Mouse (Mus musculus) Muller cell, postnatal 12 days (primary cell): Measurements from ENCODE around the gene Dlec1.
A peak's percentile ranks its signal among the peaks of the same experiment; 100 is the strongest.

Experiments used
- DNase-seq: peaks from one replicate; pipeline ENCODE4 v3.0.0-alpha.2; 2015; ENCODE audit errors: inconsistent ontology term

Dlec1 gene

DNA sequence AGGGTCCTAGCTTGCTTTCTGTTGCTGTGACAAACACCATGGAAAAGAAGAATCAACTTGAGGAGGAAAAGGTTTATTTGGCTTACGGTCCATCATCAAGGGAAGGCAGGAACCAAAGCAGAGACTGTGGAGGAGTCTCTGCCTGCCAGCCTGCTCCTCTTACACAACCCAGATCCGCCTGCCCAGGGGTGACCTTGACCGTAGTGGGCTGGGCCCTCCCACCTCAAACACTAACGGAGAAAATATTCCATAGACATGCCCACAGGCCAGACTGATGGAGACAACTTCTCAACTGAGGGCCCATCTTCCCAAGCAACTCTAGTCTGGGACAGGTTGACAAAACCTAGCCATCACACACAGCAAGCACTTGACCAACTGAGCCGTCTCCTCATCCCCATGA is 39.8 kb downstream of the Dlec1 start:
- no peak for DNase-seq

DNA sequence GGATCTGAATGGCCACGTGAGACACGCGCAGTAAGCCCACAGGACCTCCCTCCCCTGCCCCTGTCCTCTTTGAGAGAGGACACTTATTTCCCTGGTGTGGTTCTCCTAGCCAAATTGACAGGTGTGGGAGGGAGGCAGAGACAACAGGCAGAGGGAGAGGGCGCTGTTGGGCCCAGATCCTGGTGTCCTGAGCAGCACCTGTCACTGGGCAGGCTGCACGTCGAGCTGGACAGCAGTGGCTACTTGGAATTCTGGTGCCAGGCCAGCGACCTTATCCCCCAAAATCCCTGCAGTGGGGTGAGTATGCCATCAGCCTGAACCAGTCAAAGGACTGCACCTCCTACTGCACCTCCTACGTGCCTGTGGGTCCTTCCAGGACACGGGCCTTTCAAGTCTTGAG is 41.1 kb downstream of the Dlec1 start:
- no peak for DNase-seq

DNA sequence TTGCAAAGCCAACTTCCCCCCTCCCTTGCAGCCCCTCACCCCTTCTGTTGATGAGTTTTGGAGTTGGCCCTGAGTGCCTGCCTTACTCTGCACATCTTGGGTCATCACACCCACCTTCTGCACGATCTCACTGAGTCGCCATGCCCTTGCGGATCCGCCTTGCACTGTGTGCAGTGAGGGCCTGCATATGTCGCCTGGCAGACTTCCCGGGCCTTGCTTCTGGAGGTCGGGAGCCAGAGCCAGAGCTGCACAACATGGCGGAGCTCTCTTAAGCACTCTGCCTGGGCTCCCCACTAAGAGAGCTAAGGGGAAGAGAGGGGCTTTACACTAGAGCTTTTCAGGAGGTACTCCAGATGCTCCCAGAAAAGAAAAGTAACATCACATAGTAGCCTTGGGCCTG is 42.4 kb downstream of the Dlec1 start:
- no peak for DNase-seq

DNA sequence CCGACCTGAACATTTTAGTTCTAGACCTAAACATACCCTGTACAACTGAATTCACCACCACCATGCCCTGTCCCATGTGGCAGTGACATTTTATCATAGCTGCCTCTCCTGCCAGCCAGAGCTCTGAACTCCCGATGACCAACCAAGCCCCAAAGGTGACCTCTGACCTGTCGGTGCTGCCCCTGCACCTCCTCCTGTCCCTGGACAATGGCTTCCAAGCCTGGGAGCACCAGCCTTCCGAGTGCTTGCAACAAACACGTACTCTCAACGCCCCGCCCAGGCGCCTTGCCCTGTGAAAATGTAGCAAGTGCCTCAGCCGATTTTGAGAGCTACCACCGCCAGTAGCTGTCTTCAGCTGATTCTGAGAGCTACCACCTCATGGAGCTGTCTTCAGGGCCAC is 42.9 kb downstream of the Dlec1 start:
- DNase-seq, result no peak

DNA sequence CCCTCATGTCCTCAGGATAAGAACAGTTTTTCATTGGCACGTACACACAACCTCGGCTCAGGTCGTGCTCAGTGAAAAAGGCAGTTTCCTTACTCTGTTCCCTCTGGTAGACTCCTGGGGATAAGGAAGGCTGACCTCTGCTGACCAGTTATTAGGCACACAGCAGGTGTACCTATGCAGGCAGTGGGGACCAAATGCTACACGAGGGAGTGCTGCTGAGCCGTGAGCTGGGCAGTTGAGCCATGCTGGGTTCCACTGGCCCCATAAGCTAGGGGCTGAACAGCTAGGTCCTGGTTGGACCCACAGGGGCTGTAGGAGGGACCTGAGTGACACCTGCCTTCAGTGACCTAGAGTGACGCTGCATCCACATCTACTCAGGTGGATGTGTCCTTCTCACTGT is 43.4 kb downstream of the Dlec1 start:
- DNase-seq, result no peak

DNA sequence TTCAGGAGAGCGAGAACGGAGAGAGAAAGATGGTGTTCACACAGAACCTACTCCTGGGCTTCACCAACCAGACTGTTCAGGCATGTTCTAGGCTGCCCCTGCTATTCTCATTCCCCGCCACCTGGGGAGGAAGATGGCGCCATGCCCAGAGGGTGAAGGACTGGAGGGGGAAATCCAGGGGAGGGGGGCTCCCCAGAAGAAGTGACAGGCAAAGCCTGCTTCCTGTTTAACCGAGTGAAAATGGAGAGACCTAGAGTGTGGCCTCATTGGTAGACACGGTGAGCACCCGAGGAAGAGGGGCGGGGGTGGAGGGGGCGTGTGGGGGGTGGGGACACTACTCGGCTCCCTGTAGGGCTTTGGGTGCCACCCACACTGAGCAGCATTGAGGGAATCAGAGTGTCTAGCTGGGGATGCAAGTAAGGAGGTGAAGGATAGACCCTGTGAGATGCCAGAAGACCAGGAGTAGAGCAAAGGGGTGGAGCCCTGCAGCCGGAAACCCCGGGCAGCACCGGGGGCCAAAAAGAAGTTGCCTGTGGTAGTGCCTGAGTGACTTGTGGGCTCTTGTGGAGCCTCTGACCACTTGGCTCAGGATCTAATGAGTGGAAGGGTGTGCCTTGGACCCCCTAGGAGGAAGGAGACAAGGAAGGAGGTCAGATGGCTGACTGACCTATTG is 44.0 kb downstream of the Dlec1 start:
- DNase-seq, result no peak

DNA sequence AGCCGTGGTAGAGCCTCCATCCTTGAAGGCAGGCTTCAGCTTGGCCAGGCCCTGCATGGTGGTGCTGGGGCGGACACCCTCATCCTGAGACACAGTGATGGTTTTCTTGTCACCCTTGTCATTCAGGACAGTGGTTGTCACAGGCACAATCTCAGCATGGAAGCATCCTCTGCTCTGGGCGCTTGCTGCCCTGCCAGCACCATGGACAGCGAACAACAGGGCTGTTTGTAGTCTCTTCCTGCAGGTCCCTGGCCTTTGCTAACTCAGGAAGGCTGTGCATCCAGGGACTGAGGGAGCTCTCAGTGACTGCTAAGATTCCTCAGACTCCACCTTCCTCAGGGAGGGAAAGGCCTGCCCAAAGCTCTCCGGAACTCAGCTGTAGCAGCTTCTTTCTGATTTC is 47.3 kb downstream of the Dlec1 start:
- DNase-seq, result peak; percentile 52

DNA sequence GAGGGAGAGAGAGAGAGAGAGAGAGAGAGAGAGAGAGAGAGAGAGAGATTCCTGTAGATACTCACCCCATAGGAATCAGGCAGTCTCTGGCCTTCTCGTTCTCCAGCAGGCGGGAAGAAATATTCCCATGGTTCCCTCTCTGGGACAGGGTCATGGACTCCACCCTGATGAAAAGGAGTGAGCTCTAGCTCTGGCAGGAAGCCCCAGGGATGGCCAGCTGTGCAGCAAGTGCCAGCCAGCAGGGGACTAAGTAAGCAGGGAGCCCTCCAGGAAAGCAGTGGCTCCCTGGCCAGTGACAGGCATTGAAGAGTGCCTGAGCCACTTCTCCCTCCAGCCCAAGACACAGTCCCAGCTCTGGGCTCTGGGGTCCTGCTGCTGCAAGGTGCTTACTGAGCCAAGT is 49.5 kb downstream of the Dlec1 start:
- no peak for DNase-seq

DNA sequence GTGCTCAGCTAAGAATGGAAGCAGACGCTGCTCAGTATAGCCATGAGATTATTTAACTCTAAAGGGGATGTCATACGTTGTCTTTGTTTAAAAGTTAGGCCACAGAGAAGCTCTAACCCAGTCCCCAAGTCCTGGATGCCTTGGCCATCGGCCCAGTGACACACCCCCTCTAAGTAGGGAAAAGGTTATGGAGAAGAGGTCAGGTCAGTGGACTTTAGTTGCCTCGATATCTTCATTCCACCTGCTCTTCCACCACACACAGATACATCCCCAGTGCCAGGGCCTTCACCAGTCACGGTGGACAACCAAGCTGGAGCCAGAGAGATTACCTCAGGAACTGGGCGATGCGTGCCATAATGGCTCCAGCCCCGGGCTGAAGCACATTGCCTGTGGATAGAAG is 53.1 kb downstream of the Dlec1 start:
- DNase-seq, result no peak

DNA sequence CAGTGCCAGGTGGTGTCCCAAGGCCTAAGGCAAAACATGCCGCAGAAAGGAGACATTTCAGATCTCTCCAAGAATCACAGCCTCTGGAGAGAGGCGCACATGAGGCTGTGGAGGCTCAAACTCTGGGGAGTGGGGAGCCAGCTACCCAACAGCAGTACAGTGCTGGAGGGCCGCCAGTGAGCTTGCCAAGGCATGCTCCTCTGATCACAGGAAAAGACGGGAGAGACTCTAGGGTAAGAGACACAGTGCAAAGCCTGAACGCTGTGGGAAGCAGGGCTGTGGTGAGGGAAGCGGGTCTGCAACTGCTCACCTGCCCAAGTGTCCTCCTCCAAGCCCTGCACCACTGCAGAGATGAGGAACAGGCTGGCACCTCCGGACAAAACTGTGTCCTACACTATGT is 53.5 kb downstream of the Dlec1 start:
- DNase-seq, result peak; percentile 4

DNA sequence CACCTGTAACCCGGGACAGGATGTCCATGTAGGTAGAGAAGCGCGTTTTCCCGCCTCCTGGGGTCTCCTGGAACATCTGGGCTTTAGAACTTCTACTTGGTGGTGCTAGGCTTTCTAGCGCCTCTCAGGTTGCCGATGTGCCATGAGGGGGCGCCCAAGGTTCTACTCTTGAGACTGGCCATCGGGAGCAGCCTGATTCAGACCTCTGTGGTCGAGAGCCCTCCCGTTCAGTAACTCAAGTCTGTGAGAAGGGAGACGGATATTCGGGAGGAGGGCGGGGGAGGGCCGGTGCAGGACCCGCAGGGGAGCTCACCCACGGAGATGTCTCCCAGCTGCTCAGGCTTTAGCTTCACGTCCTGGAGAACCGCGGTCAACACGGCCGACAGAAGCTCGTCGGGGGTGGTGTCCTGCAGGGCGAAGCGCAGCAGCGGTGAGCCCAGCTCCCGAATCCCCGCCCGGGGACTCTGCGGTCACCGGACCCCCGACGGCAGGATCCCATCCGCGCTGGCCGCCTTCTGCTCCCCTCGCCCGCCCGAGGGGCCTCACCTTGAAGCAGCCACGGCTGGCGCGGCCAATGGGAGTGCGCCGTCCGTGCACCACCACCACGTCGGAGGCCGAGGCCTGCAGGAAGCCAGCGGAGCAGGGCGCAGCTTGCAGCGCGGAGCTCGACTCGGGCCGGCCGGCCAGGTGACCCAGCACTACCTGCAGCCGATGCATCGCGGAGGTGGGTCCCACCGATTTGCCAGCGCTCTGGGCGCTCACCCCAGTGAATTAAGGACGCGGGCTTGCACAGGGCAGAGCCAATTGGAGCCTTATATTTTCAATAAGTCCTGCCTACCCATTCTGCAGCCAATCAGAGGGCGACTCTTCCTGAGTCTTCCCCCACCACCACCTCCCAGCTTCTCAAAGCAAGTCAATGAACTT is 54.3 kb downstream of the Dlec1 start, which contains the start of gene Acaa1b:
Acaa1b (minus strand) TSS at position 816 of the 924 bp plus-strand sequence.
- DNase-seq, result peak; percentile 66

DNA sequence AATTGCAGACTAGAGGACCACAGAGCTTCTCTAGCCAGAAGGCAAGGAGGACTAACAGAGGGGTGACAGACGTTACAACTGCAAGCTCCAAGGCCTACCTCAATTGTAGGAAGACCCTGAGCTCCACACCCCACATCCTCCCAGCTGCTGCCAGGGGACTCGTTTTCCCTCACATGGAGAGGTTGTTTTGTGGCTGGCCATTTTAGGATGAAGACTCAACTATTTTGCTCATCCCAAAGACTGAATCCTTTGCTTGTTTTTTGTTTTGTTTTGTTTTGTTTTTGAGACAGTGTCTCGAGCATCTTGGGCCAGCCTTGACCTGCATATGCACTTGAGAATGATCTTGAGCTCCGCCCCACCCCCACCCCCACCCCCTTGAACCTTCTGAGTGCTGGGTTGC is 56.6 kb downstream of the Dlec1 start, which contains the start of gene Gm47289:
Gm47289 (plus strand) TSS at position 301 of the 400 bp plus-strand sequence.
- DNase-seq, result no peak

DNA sequence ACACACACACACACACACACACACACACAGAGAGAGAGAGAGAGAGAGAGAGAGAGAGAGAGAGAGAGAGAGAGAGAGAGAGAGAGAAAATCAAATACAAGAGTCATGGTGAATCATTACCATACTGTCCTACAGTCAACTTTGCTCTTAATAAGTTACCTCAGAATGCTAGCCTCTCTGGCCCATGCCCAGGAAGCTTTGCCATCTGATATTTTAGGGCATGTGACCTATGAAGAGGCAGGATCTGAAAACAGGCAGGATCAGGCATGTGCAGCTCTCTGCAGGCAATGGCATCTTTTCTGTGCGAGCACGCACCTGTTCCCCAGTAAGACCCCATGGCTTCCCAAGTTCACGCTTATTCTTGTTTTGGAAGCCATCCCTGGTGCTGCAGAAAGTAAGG is 58.4 kb downstream of the Dlec1 start:
- DNase-seq, result no peak

DNA sequence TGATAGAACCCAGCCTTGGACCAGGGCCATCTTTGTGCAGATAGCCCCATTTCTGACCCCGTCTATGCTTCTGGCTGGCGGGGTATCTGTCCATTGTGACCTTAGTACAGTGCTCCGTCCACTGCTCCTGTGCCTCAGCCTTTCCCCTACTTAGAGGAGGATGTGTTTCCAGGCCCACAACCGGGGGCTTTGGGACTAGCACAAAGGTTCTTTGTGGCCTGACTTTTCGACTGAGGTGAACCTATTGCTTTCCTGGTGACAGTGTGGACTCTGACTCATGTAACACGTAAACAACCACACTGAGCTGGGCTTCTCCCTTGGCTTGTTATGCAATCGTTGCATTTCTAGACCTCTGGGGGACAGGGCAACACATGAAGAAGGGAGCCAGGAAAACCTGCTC is 62.5 kb downstream of the Dlec1 start:
- DNase-seq, result no peak

DNA sequence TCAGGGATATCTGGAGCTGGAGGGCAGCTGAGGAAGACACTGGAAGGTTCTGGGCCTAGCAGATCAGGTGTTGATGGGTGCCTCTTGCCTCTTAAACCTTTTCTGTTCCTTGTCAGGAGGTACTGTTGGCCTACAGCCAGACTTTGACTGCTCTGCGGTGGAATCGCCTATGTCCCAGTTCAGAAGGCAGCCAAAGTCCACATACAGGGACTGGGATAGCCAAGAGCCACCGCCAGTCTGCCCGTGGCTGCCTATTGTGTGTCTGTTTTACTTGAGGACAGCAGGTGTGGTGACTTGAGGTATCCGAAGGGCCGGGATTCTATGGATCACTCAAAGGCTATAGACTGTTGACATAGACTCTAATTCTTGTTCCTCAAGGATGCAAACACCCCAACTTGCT is 63.3 kb downstream of the Dlec1 start:
- DNase-seq, result no peak

DNA sequence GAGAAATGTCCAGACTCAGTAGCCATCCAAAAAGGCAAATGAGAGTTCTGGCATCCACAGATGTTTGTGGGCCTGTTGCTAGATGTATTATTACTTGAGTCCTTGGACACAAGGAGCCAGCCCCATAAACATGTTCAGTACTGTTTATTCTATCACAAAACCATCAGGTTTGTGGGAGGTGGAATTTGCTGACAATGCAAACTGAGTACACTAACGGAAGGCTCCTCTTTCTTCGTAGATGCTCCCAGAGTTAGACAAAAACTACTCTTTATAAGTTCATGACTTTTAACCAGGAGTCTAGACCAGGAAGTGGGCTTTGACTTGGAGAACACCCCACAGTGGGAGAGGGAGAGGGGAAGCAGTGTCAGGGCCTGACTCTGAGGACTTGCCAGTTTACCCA is 65.3 kb downstream of the Dlec1 start:
- DNase-seq, result no peak

DNA sequence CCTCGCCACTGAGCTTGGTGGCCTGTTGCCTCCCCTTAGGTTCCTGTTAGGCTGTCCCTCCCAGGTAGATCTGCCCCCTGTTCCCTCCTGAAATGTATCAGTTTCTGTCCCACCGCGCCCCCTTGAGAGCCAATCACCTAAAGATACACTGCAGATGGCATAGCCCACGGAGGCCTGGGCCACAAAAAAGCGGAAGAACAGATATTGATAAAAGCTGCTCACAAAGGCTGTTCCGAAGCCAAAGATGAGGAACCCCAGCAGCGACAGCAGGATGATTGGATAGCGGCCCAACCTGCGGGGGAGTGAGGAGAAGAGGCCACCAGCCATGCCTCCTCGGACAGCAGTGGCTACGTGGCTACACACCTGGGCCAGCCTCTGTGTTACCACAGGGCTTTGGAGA is 77.0 kb downstream of the Dlec1 start:
- DNase-seq, result no peak

DNA sequence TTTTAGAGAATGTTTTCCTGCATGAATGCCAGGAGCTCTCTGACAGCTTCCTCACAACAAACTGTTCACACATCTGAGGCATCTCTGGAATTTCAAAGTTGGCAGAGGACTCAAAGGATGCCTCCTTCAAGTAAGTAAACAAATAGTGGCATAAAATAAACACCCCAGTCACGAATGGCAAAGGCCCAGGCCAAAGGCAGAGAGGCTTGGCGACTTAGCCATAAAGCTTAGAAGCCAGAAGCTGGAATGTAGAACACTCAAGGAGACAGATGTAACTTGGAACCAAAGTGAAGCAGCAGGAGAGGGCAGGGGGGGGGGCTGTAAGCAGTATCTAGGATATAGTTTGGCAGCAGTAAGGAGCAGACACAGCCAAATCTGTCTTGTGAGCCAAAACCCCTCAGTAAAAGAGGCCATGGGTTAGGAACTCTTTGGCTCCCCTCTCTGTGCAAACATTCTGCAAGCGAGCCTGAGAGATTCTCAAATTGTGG is 79.0 kb downstream of the Dlec1 start:
- peak; percentile 79 for DNase-seq

DNA sequence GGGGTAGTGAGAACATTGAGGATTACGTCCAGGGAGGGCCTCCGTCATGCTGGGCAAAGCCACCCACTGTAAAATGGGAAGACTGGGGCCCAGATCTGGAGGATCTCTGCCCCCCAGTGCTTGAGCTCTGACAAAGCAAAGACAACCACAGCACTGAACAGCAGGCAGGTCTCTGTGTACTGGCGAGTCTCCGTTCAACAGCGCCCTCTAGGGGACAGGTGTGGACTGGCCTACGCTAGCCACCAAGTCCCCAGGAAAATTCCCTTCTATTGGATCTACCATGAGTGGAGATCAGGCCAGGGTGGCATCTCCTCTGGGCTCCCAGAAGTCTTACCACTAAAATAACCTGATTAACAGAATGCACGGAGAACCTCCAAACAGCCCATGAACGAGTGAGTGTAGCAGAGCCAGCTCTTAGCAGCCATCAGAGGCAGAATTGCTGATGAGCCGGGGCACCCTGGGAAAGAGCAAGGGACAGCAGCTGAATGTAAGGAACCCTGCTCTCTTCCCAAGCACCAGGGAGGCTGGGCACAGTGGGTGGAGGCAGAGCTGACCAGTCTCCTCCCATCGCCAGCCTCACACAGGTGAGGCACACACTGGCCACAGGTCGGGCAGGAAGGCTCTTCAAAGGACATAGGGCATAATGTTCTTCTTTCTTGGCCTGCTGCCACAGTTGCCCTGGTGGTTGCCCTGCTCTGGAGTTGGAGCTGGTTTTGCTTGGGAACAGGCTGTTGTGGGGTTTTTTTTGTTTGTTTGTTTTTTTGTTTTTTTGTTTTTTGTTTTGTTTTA is 90.1 kb downstream of the Dlec1 start:
- no peak for DNase-seq
